Mouse (Mus musculus) liver, postnatal 0 days (tissue): Measurements from ENCODE around the gene Bsx. TPM values are rescaled to one million over a fixed set of nuclear protein-coding genes. Genes with fewer than 3 reads are reported as not detected.

Source experiments
- ATAC-seq: fragments of 200-750 bp; cut with Nextera tagmentation; 2 replicates; pipeline ENCODE4 v1.8.0; 2017; ENCODE audit warnings: mild to moderate bottlenecking, moderate library complexity
- DNase-seq: peaks from one replicate; pipeline ENCODE4 v3.0.0-alpha.2; 2016
- H3K27ac ChIP-seq: fragments of 300-500 bp; sonication (generic); 2 replicates; pipeline ENCODE4 v1.5.1; 2014; ENCODE audit warnings: antibody characterized with exemption, moderate library complexity, mild to moderate bottlenecking, low read depth
- H3K27me3 ChIP-seq: fragments of 300-500 bp; sonication (generic); 2 replicates; pipeline ENCODE4 v1.6.1; 2014; ENCODE audit warnings: low read length, control low read depth, mixed read lengths; ENCODE audit not compliant: insufficient read depth
- H3K36me3 ChIP-seq: fragments of 300-500 bp; sonication (generic); replicated peaks from 2 replicates; pipeline ENCODE4 v1.6.1; 2014; ENCODE audit warnings: mild to moderate bottlenecking, control low read depth, low read length, moderate library complexity, mixed read lengths; ENCODE audit not compliant: insufficient read depth
- H3K4me1 ChIP-seq: fragments of 300-500 bp; sonication (generic); 2 replicates; pipeline ENCODE4 v1.6.1; 2014; ENCODE audit warnings: antibody characterized with exemption, mild to moderate bottlenecking, control low read depth; ENCODE audit not compliant: insufficient read depth
- H3K4me2 ChIP-seq: fragments of 300-500 bp; sonication (generic); 2 replicates; pipeline ENCODE4 v1.6.1; 2014; ENCODE audit warnings: low read depth, mild to moderate bottlenecking, low read length, moderate library complexity, mixed read lengths
- H3K4me3 ChIP-seq: fragments of 300-500 bp; sonication (generic); 2 replicates; pipeline ENCODE4 v1.5.1; 2014; ENCODE audit warnings: low read depth, low read length
- H3K9ac ChIP-seq: fragments of 300-500 bp; sonication (generic); replicated peaks from 2 replicates; pipeline ENCODE4 v1.6.1; 2014; ENCODE audit warnings: mild to moderate bottlenecking, moderate library complexity
- H3K9me3 ChIP-seq: fragments of 300-500 bp; sonication (generic); 2 replicates; pipeline ENCODE4 v1.6.1; 2016; ENCODE audit warnings: mild to moderate bottlenecking, control low read depth, low read length, mixed read lengths
- CTCF ChIP-seq: sonication (generic); IDR thresholded peaks from 2 replicates; pipeline ENCODE4 v1.5.1; 2016; ENCODE audit warnings: antibody characterized with exemption, low read depth
- EP300 ChIP-seq: IDR thresholded peaks from 2 replicates; pipeline ENCODE4 v1.6.1; 2016; ENCODE audit warnings: antibody characterized with exemption, low read depth, mild to moderate bottlenecking
- WGBS: fragments of 180-500 bp; shearing (Covaris S2); extraction: QIAGEN DNeasy Blood & Tissue Kit; methylation state at CpG from one replicate; pipeline ENCODE4 v1.1.7; 2014; ENCODE audit not compliant: insufficient replicate concordance; 5-methylcytosine and 5-hydroxymethylcytosine counted together
- polyA plus RNA-seq: library from polyadenylated mRNA; unstranded; fragments of >200 nt; fragmentation: Nextera tagmentation; extraction: Ambion mirVana; gene quantifications from 2 replicates; pipeline ENCODE4 v1.2.1, GENCODE M21; 2015

Gene Bsx
- polyA plus RNA-seq, 1 experiment from 2014 or later: not detected

DNA sequence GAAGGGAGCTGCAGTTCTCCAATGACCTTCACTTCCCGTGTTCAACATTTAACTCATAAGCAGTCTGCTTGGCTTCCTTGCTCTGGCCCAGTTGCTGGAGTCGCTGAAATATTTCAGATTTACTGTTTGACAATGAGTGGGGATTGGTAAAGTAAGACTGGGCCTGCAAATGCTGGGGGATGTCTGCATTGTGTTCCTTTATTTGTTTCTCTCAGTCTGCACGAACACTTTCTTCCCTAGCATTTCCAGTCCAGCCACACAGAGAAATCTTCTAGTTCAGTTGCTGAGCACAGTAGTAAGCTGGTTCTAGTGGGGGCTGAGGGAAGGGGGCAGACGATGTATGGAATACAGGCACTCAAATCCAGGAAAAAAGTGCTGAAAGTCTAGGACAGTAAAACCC, 1.0 kb downstream of the Bsx start:
- ATAC-seq (no peak), DNase-seq (no peak)
- no peak overlapping the region for H3K4me3 ChIP-seq
- H3K4me2 ChIP-seq: no peak overlapping the region
- TF ChIP-seq EP300 (no peak), CTCF (no peak)
- no peak overlapping the region for H3K27ac ChIP-seq
- no peaks in the 10 kb centered on the region for H3K36me3 ChIP-seq
- peaks cover 97% of the 10 kb centered on the region for H3K27me3 ChIP-seq
- no peak overlapping the region for H3K9ac ChIP-seq
- 15% methylated on average over 4 of the region's 4 CpGs for WGBS
- peaks cover 4% of the 10 kb centered on the region for H3K4me1 ChIP-seq
- H3K9me3 ChIP-seq: no peaks in the 10 kb centered on the region

GRCm38 (mm10) chr9:40875431-40875830, 1.5 kb downstream of the Bsx start:
- Histone ChIP-seq H3K4me3 (no peak overlapping the region), H3K9me3 (no peaks in the 10 kb centered on the region), H3K27me3 (peaks cover 98% of the 10 kb centered on the region), H3K36me3 (no peaks in the 10 kb centered on the region), H3K4me1 (peaks cover 4% of the 10 kb centered on the region), H3K4me2 (no peak overlapping the region), H3K27ac (no peak overlapping the region), H3K9ac (no peak overlapping the region)
- WGBS: 4% methylated on average over 17 of the region's 17 CpGs
- no peak for TF ChIP-seq CTCF
- DNase-seq: no peak
- no peak for ATAC-seq

- H3K36me3 ChIP-seq: no peaks in the 10 kb centered on the region
- DNase-seq (no peak), ATAC-seq (no peak)
- 3% methylated on average over 29 of the region's 29 CpGs for WGBS
- H3K9me3 ChIP-seq: no peaks in the 10 kb centered on the region
- H3K27me3 ChIP-seq: peaks cover 100% of the 10 kb centered on the region
- no peak overlapping the region for H3K4me3 ChIP-seq
- H3K9ac ChIP-seq: no peak overlapping the region
- H3K4me1 ChIP-seq: peaks cover 4% of the 10 kb centered on the region
- H3K4me2 ChIP-seq: no peak overlapping the region
- TF ChIP-seq EP300 (no peak), CTCF (no peak)
- no peak overlapping the region for H3K27ac ChIP-seq
These were observed 2.2 kb downstream of the Bsx start for GRCm38 (mm10) chr9:40876164-40876563.

DNA sequence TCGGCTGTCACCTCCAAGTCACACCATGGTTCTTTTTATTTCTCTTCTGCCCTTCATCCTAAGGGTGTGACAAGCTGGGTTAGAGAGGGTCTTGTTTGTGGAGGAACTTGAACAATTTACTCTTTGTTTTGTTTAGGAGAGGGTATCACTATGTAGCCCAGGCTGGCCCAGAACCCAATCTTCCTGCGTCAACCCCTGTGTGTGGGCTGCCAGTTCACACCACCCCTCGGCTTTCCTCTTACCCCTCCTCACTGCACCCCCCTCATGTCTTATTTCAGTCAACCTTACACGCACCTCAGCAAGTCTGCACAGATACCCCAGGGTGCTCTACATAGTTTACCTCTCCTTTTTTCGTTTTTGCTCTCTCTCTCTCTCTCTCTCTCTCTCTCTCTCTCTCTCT, 2.8 kb downstream of the Bsx start:
- H3K9me3 ChIP-seq: no peaks in the 10 kb centered on the region
- no peak overlapping the region for H3K4me2 ChIP-seq
- peaks cover 4% of the 10 kb centered on the region for H3K4me1 ChIP-seq
- H3K27me3 ChIP-seq: peaks cover 98% of the 10 kb centered on the region
- H3K9ac ChIP-seq: no peak overlapping the region
- TF ChIP-seq EP300 (no peak), CTCF (no peak)
- no peak overlapping the region for H3K4me3 ChIP-seq
- no peak for ATAC-seq
- no peak for DNase-seq
- H3K27ac ChIP-seq: no peak overlapping the region
- no peaks in the 10 kb centered on the region for H3K36me3 ChIP-seq
- 9% methylated on average over 5 of the region's 5 CpGs for WGBS

DNA sequence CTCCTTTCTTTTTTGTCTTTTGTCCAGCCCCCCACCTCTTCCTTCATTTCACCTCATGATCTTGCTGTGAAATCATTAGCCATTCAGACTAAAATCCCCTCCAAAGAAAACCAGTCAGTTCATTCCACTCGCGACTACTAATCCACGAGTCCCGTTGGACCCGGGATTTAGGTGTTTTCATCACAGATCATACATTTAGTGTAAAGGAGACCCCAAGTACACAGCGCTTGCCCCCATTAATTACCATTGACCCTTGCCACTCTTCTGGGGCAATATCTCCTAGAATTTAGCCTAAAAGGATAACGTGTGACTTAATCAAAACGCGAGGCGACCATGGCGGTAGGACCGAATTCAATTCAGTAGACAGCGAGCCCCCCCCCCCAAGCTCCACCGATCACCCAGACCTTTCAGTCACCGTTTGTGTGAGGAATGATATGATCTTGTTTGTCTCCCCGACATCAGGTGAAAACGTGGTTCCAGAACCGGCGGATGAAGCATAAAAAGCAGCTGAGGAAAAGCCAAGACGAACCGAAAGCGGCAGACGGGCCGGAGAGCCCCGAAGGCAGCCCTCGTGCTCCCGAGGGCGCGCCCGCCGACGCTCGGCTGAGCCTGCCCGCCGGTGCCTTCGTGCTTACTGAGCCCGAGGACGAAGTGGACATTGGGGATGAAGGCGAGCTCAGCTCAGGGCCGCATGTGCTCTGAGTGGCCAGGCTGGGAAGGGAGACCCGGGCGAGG, 3.4 kb downstream of the Bsx start:
- TF ChIP-seq EP300 (no peak), CTCF (no peak)
- Histone ChIP-seq H3K4me2 (peak overlapping the region; percentile 48), H3K9ac (no peak overlapping the region), H3K36me3 (no peaks in the 10 kb centered on the region), H3K27me3 (peaks cover 92% of the 10 kb centered on the region), H3K9me3 (no peaks in the 10 kb centered on the region), H3K27ac (no peak overlapping the region), H3K4me1 (peaks cover 4% of the 10 kb centered on the region), H3K4me3 (peak overlapping the region; percentile 21)
- DNase-seq (no peak), ATAC-seq (no peak)
- 4% methylated on average over 42 of the region's 42 CpGs for WGBS

DNA sequence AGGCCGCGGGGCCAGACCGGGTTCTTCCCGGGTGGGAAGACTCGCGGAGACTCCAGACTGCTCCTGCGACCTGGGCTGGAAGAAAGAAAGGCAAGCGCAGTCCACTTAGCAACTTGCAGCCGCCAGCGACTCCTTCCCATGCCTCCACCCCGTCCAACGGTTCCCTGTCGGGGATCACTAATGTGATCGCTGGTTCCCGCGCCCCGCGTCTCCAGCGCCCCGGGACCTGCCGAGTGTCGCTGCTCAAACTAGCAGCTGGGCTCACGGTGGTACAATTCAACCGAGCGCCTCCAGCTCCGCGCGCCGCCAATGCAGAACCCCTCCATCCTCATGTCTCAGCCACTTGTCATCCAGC, 3.9 kb downstream of the Bsx start:
- no peak for ATAC-seq
- TF ChIP-seq CTCF (no peak), EP300 (no peak)
- Histone ChIP-seq H3K27ac (no peak overlapping the region), H3K4me2 (peak overlapping the region; percentile 48), H3K36me3 (no peaks in the 10 kb centered on the region), H3K4me3 (peak overlapping the region; percentile 21), H3K9ac (no peak overlapping the region), H3K9me3 (no peaks in the 10 kb centered on the region), H3K27me3 (peaks cover 87% of the 10 kb centered on the region), H3K4me1 (peaks cover 4% of the 10 kb centered on the region)
- DNase-seq: no peak
- WGBS: 2% methylated on average over 29 of the region's 29 CpGs
